ENCODE assay signal across 8 mouse cellular contexts in the genomic region with DNA sequence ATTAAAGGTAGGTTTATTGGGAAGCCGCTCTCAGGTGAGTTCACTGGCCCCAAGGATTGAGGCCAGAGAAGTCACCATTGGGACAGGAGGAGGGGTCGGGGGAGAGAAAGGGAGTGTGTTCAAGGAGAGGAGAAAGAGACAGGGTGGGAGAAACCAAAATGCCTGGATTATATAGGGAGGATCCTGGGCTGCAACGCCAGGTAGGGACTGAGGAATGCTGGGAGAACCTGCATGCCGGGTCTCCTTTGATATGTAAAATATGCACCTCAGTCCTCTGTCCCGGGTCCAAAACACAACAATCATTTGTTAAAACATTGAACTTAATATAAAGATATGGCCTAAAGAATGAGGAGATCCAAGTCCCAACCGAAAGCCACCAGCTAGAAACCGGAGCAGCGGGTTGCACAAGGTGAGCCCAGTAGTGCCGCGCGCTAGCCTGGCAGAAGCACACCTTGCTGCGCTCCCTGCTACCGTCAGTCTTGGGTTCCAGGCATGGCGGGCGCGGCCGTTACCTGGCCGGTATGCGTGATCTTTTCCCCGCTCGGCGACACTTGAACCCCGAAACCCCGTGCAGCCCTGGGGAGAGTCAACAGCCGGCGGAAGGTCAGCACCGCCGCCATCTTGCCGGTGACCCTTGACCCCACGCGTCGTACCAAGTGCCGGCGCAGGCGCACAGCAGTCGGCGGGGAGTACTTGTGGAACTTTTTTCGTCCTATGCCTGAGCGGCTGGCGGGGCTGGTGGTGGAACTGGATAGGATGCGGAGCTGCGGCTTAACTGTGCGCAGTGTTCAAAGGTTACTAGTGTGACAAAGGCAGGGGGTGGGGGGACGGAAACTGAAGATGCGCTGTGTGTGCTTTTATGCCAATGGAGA. TPM values are rescaled to one million over a fixed set of nuclear protein-coding genes. Genes with fewer than 3 reads are reported as not detected.
A peak's percentile ranks its signal among the peaks of the same experiment; 100 is the strongest.
DNase-seq lines count a peak whose midpoint lies in the region; ATAC-seq and TF ChIP-seq lines count a peak whose summit lies in the region.

Gene Mrpl36 (plus strand): TSS at position 687 of the 872 bp plus-strand sequence.
Gene Ndufs6 (minus strand): TSS at position 716 of the 872 bp plus-strand sequence.

- TF ChIP-seq CTCF in MEL (IDR thresholded peaks at IDR 0.05 in 2 of 3, conservative IDR thresholded peaks at IDR 0.05 in 1 of 3; ENCODE audit: control insufficient read depth in 1 of 3, insufficient read depth in 1 of 3, low read depth in 2 of 3, low read length in 3 of 3, poor library complexity in 1 of 3, severe bottlenecking in 1 of 3) = no peak
- TF ChIP-seq CTCF in cerebellum, adult 2 months (IDR thresholded peaks at IDR 0.05; ENCODE audit: borderline replicate concordance, insufficient read depth, low read depth, low read length) = no peak
- no peak for TF ChIP-seq CTCF in lung, postnatal 0 days (IDR thresholded peaks at IDR 0.05)

- H3K79me2 ChIP-seq in MEL (ENCODE audit: control insufficient read depth, insufficient read depth, low read length, poor library complexity) = peaks cover 29% of the 10 kb centered on the region

- H3K4me2 ChIP-seq in lung, postnatal 0 days (replicated peaks; ENCODE audit: low read depth, low read length) = peak within 1 kb of the TSS; percentile 69

- peak within 1 kb of the TSS; percentile 64 for H3K27ac ChIP-seq in MEL (ENCODE audit: control insufficient read depth, low read depth, low read length)
- H3K27ac ChIP-seq in cerebellum, adult 2 months (ENCODE audit: insufficient read depth, low read length) = peak within 1 kb of the TSS; percentile 54; the same call in 1 of the 2 replicates
- peak within 1 kb of the TSS; percentile 55 for H3K27ac ChIP-seq in lung, postnatal 0 days (ENCODE audit: low read length)

- peak; percentile 98 for DNase-seq in MEL (ENCODE audit: low read depth, low spot score)
- peak; percentile 92 to 93 for DNase-seq in cerebellum, adult 2 months
- DNase-seq in forelimb bud, embryonic 11.5 days (ENCODE audit: low read depth, low spot score) = peak; percentile 90
- peak; percentile 95 for DNase-seq in layer of hippocampus, adult 9-11 months
- DNase-seq in lung, postnatal 0 days (ENCODE audit: low spot score) = peak; percentile 98
- DNase-seq in ovary, postnatal 14 days (ENCODE audit: low spot score) = peak; percentile 89
- peak; percentile 95 for DNase-seq in thymus, postnatal 14 days

- no peaks in the 10 kb centered on the region for H3K9me3 ChIP-seq in MEL (replicated peaks; ENCODE audit: insufficient read depth, low read length)
- H3K9me3 ChIP-seq in lung, postnatal 0 days (ENCODE audit: low read length) = no peaks in the 10 kb centered on the region

- WGBS in cerebellum, adult 2 months = 1% methylated on average over 45 of the region's 45 CpGs
- WGBS in lung, postnatal 0 days = 1% methylated on average over 43 of the region's 45 CpGs

- peak within 1 kb of the TSS; percentile 82 to 91 for H3K4me3 ChIP-seq in MEL (ENCODE audit: control insufficient read depth in 1 of 2, insufficient read depth in 1 of 2, low read depth in 2 of 2, low read length in 2 of 2)
- H3K4me3 ChIP-seq in cerebellum, adult 2 months (replicated peaks; ENCODE audit: insufficient read depth, low read depth, low read length) = peak within 1 kb of the TSS; percentile 76
- peak within 1 kb of the TSS; percentile 76 for H3K4me3 ChIP-seq in lung, postnatal 0 days (ENCODE audit: low read depth, low read length)

- H3K4me1 ChIP-seq in MEL (ENCODE audit: control insufficient read depth in 1 of 2, insufficient read depth in 2 of 2, low read length in 2 of 2) = peaks cover 0 to 9% of the 10 kb centered on the region in 2 experiments; a peak in 3 of 4 replicates
- H3K4me1 ChIP-seq in cerebellum, adult 2 months (ENCODE audit: control insufficient read depth, insufficient read depth, low read length) = peaks cover 6% of the 10 kb centered on the region
- peaks cover 13% of the 10 kb centered on the region; the same call in 1 of the 2 replicates for H3K4me1 ChIP-seq in lung, postnatal 0 days (ENCODE audit: insufficient read depth, low read depth, low read length)

- peak; percentile 86 to 97 for TF ChIP-seq POLR2A in MEL (IDR thresholded peaks at IDR 0.05; ENCODE audit: control insufficient read depth in 1 of 2, insufficient read depth in 1 of 2, low read depth in 1 of 2, low read length in 2 of 2, poor library complexity in 1 of 2)
- TF ChIP-seq POLR2A in cerebellum, adult 2 months (IDR thresholded peaks at IDR 0.05; ENCODE audit: borderline replicate concordance, insufficient read depth, low read length) = peak; percentile 87

- peak within 1 kb of the TSS; percentile 92 for H3K9ac ChIP-seq in MEL (ENCODE audit: control insufficient read depth, low read depth, low read length, poor library complexity, severe bottlenecking)
- H3K9ac ChIP-seq in lung, postnatal 0 days (replicated peaks; ENCODE audit: low read depth) = peak within 1 kb of the TSS; percentile 63

- TF ChIP-seq EP300 in MEL (IDR thresholded peaks at IDR 0.05; ENCODE audit: low read depth in 1 of 2, low read length in 2 of 2) = no peak
- no peak for TF ChIP-seq EP300 in lung, postnatal 0 days (IDR thresholded peaks at IDR 0.05)

- H3K36me3 ChIP-seq in MEL (ENCODE audit: control insufficient read depth in 1 of 2, insufficient read depth in 2 of 2, low read length in 2 of 2) = peaks cover 4 to 28% of the 10 kb centered on the region in 2 experiments
- H3K36me3 ChIP-seq in lung, postnatal 0 days (ENCODE audit: insufficient read depth, low read length) = peaks cover 3% of the 10 kb centered on the region; the same call in 1 of the 2 replicates

- H3K27me3 ChIP-seq in MEL (ENCODE audit: control insufficient read depth in 1 of 2, insufficient read depth in 2 of 2, low read length in 2 of 2) = no peaks in the 10 kb centered on the region
- H3K27me3 ChIP-seq in cerebellum, adult 2 months (ENCODE audit: control insufficient read depth, insufficient read depth, low read length) = no peaks in the 10 kb centered on the region
- no peaks in the 10 kb centered on the region for H3K27me3 ChIP-seq in lung, postnatal 0 days (replicated peaks; ENCODE audit: insufficient read depth, low read length)

- TF ChIP-seq RAD21 in MEL (IDR thresholded peaks at IDR 0.05; ENCODE audit: low read depth, low read length) = no peak

- peak; percentile 85 to 87 for ATAC-seq in hematopoietic stem cell, adult 5-6 weeks (replicated peaks in 1 of 2; ENCODE audit: insufficient read depth in 1 of 2, low FRiP score in 2 of 2, low TSS enrichment in 1 of 2, low read depth in 1 of 2, poor library complexity in 2 of 2, severe bottlenecking in 2 of 2)
- ATAC-seq in lung, postnatal 0 days = peak; percentile 89

TF ChIP-seq in MEL, 35 proteins besides CTCF, POLR2A, EP300 and RAD21 (continues in another document):
- no peak for TF ChIP-seq ZKSCAN1 (IDR thresholded peaks at IDR 0.05; ENCODE audit: low read depth, low read length)
- TF ChIP-seq USF2 (IDR thresholded peaks at IDR 0.05; ENCODE audit: borderline replicate concordance in 1 of 2, insufficient read depth in 1 of 2, low read depth in 1 of 2, low read length in 2 of 2) = no peak
- TF ChIP-seq RCOR1 (IDR thresholded peaks at IDR 0.05; ENCODE audit: low read depth, low read length) = no peak
- TF ChIP-seq MAZ (IDR thresholded peaks at IDR 0.05; ENCODE audit: low read depth, low read length) = peak; percentile 79; the same call in 1 of the 2 replicates
- no peak for TF ChIP-seq JUND (IDR thresholded peaks at IDR 0.05; ENCODE audit: low read depth, low read length)
- no peak for TF ChIP-seq TAL1 (IDR thresholded peaks at IDR 0.05; ENCODE audit: low read length)
- peak; percentile 67 for TF ChIP-seq ZMIZ1 (IDR thresholded peaks at IDR 0.05; ENCODE audit: low read depth, low read length)
- TF ChIP-seq SIN3A (IDR thresholded peaks at IDR 0.05; ENCODE audit: low read length) = peak; percentile 77
- TF ChIP-seq BHLHE40 (IDR thresholded peaks at IDR 0.05; ENCODE audit: borderline replicate concordance, low read depth, low read length) = no peak
- TF ChIP-seq E2F4 (IDR thresholded peaks at IDR 0.05; ENCODE audit: borderline replicate concordance, low read depth, low read length) = no peak
- TF ChIP-seq NRF1 (IDR thresholded peaks at IDR 0.05; ENCODE audit: insufficient read depth, low read depth, low read length, poor library complexity, severe bottlenecking) = peak; percentile 98
- TF ChIP-seq MXI1 (IDR thresholded peaks at IDR 0.05; ENCODE audit: low read depth, low read length) = peak; percentile 70
- TF ChIP-seq HCFC1 (IDR thresholded peaks at IDR 0.05; ENCODE audit: low read depth, low read length) = peak; percentile 96
- TF ChIP-seq POLR2AphosphoS2 (IDR thresholded peaks at IDR 0.05; ENCODE audit: low read length) = peak; percentile 65; the same call in 1 of the 2 replicates
- no peak for TF ChIP-seq GATA1 (IDR thresholded peaks at IDR 0.05; ENCODE audit: low read depth, low read length)
- TF ChIP-seq NELFE (IDR thresholded peaks at IDR 0.05; ENCODE audit: low read depth, low read length) = peak; percentile 72
- TF ChIP-seq UBTF (IDR thresholded peaks at IDR 0.05; ENCODE audit: borderline replicate concordance, insufficient read depth, low read depth, low read length) = no peak
- TF ChIP-seq ETS1 (IDR thresholded peaks at IDR 0.05; ENCODE audit: low read depth, low read length) = peak; percentile 49; the same call in 1 of the 2 replicates
- peak; percentile 28; the same call in 1 of the 2 replicates for TF ChIP-seq CHD2 (IDR thresholded peaks at IDR 0.05; ENCODE audit: low read length)
- TF ChIP-seq TBP (IDR thresholded peaks at IDR 0.05; ENCODE audit: low read depth, low read length) = peak; percentile 74
- peak; percentile 65; the same call in 1 of the 2 replicates for TF ChIP-seq TCF12 (IDR thresholded peaks at IDR 0.05; ENCODE audit: low read depth, low read length)
- TF ChIP-seq ZC3H11A (IDR thresholded peaks at IDR 0.05; ENCODE audit: low read depth, low read length) = no peak
- no peak for TF ChIP-seq MYB (IDR thresholded peaks at IDR 0.05; ENCODE audit: low read depth, low read length)

RNA-seq across cellular contexts. Expression of gene Mrpl36, which starts in this region (rescaled TPM):
- total RNA-seq in MEL (2012; rRNA removed) = 140 and 142 TPM in 2 replicates
- polyA plus RNA-seq in MEL (2012; ENCODE audit: insufficient read depth in 1 of 2, insufficient read length in 2 of 2, low read depth in 1 of 2, low replicate concordance in 2 of 2, missing spikeins in 1 of 2) = 100 to 1,000 TPM in 1 of 2 experiments, not detected in 1; 147 TPM
- polyA plus RNA-seq in cerebellum, adult 2 months (2012; rRNA removed) = 72.6 and 74.3 TPM in 2 replicates
- 31.8 and 32.6 TPM in 2 replicates for total RNA-seq in hematopoietic stem cell, adult 5-6 weeks (2017)
- polyA plus RNA-seq in lung, postnatal 0 days (2015; fragmentation: Nextera tagmentation; extraction: Ambion mirVana) = 99.6 and 103 TPM in 2 replicates

RNA-seq across cellular contexts. Expression of gene Ndufs6, which starts in this region (rescaled TPM):
- 248 and 266 TPM in 2 replicates for total RNA-seq in MEL (2012; rRNA removed)
- polyA plus RNA-seq in MEL (2012; ENCODE audit: insufficient read depth in 1 of 2, insufficient read length in 2 of 2, low read depth in 1 of 2, low replicate concordance in 2 of 2, missing spikeins in 1 of 2) = 100 to 1,000 TPM in 1 of 2 experiments, not detected in 1; 276 TPM
- polyA plus RNA-seq in cerebellum, adult 2 months (2012; rRNA removed) = 271 and 306 TPM in 2 replicates
- total RNA-seq in hematopoietic stem cell, adult 5-6 weeks (2017) = 71.9 and 91.8 TPM in 2 replicates
- 270 and 333 TPM in 2 replicates for polyA plus RNA-seq in lung, postnatal 0 days (2015; fragmentation: Nextera tagmentation; extraction: Ambion mirVana)

Comparison
In these comparisons a context has a peak if more than half of its experiments do, and no peak if none do; other contexts are left out.
1. Peak in every context shown above with its lines: DNase-seq, ATAC-seq, H3K4me3 ChIP-seq and H3K27ac ChIP-seq.